Mouse (Mus musculus) ES-E14 (cell line): ENCODE results near the gene Erf.

Experiments
- CHD2 ChIP-seq: IDR thresholded peaks from 2 replicates; pipeline ENCODE4 v1.6.1; 2014; ENCODE audit warnings: mild to moderate bottlenecking, low read depth, low read length, inconsistent platforms
- HCFC1 ChIP-seq: IDR thresholded peaks from 2 replicates; pipeline ENCODE4 v1.6.1; 2012; ENCODE audit warnings: low read length, inconsistent platforms, borderline replicate concordance; ENCODE audit not compliant: insufficient read depth
- ZC3H11A ChIP-seq: IDR thresholded peaks from 2 replicates; pipeline ENCODE4 v1.6.1; 2012; ENCODE audit warnings: low read depth, mild to moderate bottlenecking, inconsistent platforms, low read length, borderline replicate concordance

- TF ChIP-seq CHD2 (no peak), ZC3H11A (no peak), HCFC1 (no peak)
Observed at GRCm38 (mm10) chr7:25248846-25249313, 1.7 kb downstream of the Erf start.
